Mouse (Mus musculus): ENCODE data around the gene Chmp6. TPM values are rescaled to one million over a fixed set of nuclear protein-coding genes. Genes with fewer than 3 reads are reported as not detected.

Gene Chmp6
- polyA plus RNA-seq, 1 experiment = 50.2 TPM

GRCm38 (mm10) chr11:119916834-119917469, 3.7 kb downstream of the Chmp6 start:
- DNase-seq = no peak
- WGBS = 62% methylated on average over 21 of the region's 21 CpGs
- no peak for TF ChIP-seq CTCF (IDR thresholded peaks at IDR 0.05; ENCODE audit: insufficient read depth, low read length)
- no peak for TF ChIP-seq POLR2A (IDR thresholded peaks at IDR 0.05; ENCODE audit: borderline replicate concordance, extremely low read depth, low read depth, low read length)
- Histone ChIP-seq H3K4me1 (ENCODE audit: control insufficient read depth, insufficient read depth, low read length) (peaks cover 31% of the 10 kb centered on the region), H3K4me3 (replicated peaks; ENCODE audit: extremely low read depth, low read depth, low read length) (no peak overlapping the region)

DNA sequence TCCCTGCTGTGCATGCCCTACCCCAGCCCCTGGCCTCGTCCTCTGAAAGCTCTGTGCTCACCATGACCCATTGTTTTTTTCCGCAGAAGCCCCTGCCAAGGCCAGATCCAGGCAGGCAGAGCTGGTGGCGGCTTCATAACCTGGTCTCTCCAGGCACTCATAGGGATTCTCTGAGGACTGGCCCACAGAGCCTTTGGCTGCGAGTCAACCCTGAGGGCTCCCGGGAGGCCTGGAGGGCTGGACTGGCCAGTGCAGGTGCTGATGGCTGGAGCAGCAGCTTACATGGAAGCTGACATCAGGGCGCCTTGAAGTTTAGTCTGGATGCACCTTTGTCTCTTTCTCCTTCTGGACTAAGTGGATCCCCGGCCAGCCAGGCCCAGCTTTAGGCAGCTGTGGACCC, 5.3 kb downstream of the Chmp6 start:
- no peak overlapping the region for H3K4me3 ChIP-seq (replicated peaks; ENCODE audit: extremely low read depth, low read depth, low read length)

DNA sequence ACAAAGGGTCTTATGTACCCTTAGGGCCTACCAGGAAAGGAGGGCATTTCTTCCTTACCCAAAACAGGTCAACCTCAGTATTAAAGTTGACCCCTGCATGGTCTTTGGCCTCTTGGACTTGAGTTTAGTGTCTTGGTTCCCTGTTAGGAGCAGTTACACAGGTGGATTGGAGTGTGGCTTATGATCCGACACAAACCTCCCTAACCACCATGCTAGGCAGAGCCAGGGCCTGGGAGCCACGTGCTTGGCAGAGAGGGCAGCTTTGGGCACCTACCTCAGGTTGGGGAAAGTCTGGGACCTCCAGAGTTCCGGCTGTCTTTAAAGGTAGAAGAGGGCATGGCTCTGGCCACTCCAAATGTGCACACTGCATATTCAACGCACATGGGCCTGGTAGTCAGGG, 6.2 kb downstream of the Chmp6 start:
- 96% methylated on average over 4 of the region's 4 CpGs for WGBS
- H3K4me3 ChIP-seq (replicated peaks; ENCODE audit: extremely low read depth, low read depth, low read length) = no peak overlapping the region
- H3K4me1 ChIP-seq (ENCODE audit: control insufficient read depth, insufficient read depth, low read length) = peaks cover 25% of the 10 kb centered on the region
- no peak for DNase-seq
- TF ChIP-seq POLR2A (IDR thresholded peaks at IDR 0.05; ENCODE audit: borderline replicate concordance, extremely low read depth, low read depth, low read length) (no peak), CTCF (IDR thresholded peaks at IDR 0.05; ENCODE audit: insufficient read depth, low read length) (no peak)

More for the DNA sequence above, 5.3 kb downstream of the Chmp6 start:
- 88% methylated on average over 7 of the region's 7 CpGs for WGBS
- no peak for DNase-seq
- peaks cover 28% of the 10 kb centered on the region for H3K4me1 ChIP-seq (ENCODE audit: control insufficient read depth, insufficient read depth, low read length)
- TF ChIP-seq CTCF (IDR thresholded peaks at IDR 0.05; ENCODE audit: insufficient read depth, low read length) = no peak
- no peak for TF ChIP-seq POLR2A (IDR thresholded peaks at IDR 0.05; ENCODE audit: borderline replicate concordance, extremely low read depth, low read depth, low read length)

GRCm38 (mm10) chr11:119919897-119920296, 6.7 kb downstream of the Chmp6 start:
- no peak overlapping the region for H3K4me3 ChIP-seq (replicated peaks; ENCODE audit: extremely low read depth, low read depth, low read length)
- H3K4me1 ChIP-seq (ENCODE audit: control insufficient read depth, insufficient read depth, low read length) = peaks cover 20% of the 10 kb centered on the region
- TF ChIP-seq CTCF (IDR thresholded peaks at IDR 0.05; ENCODE audit: insufficient read depth, low read length) (peak; percentile 79), POLR2A (IDR thresholded peaks at IDR 0.05; ENCODE audit: borderline replicate concordance, extremely low read depth, low read depth, low read length) (no peak)
- DNase-seq = peak; percentile 67
- 67% methylated on average over 8 of the region's 8 CpGs for WGBS

DNA sequence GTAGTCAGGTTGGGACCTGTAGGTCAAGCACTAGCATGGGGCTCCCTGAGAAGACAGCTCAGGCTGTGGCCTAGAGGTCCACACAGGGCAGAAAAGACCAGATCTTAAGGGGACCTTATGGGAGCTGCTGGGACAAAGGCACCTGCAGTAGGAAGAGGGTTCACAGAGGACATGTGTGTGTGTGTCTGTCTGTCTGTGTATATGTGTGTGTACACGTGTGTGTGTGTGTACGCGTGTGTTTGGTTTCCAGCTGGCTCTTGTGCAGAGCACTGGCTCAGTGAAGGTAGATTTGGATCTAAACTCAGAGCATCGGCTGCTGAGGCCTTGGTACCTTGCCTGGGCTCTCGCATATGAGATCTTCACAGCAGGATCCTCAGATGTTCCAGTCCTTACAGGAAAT, 7.4 kb downstream of the Chmp6 start:
- no peak for DNase-seq
- Histone ChIP-seq H3K4me3 (replicated peaks; ENCODE audit: extremely low read depth, low read depth, low read length) (no peak overlapping the region), H3K4me1 (ENCODE audit: control insufficient read depth, insufficient read depth, low read length) (peaks cover 14% of the 10 kb centered on the region)
- WGBS = 74% methylated on average over 5 of the region's 5 CpGs
- TF ChIP-seq CTCF (IDR thresholded peaks at IDR 0.05; ENCODE audit: insufficient read depth, low read length) (no peak), POLR2A (IDR thresholded peaks at IDR 0.05; ENCODE audit: borderline replicate concordance, extremely low read depth, low read depth, low read length) (no peak)

DNA sequence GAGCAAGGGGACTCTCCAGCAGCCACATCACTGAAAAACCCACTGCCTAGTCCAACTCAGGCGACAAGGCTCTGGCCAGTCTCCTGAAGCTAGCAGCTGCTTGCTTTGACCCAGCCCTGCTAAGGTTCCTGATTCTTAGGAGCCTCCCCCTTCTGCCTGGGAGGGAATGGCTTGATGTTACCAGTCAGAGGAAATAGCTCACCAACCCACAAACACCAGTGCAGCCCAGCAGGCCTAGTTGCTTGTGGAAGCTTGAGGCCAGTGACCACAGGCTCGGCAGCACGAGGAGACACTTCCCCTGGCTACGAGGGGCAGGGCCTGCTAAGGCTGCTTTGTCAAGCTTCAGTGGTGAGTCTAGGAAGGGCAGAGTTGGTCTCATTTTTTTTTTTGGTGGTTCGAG, 11.9 kb downstream of the Chmp6 start:
- H3K4me1 ChIP-seq (ENCODE audit: control insufficient read depth, insufficient read depth, low read length) = no peaks in the 10 kb centered on the region
- H3K4me3 ChIP-seq (replicated peaks; ENCODE audit: extremely low read depth, low read depth, low read length) = no peak overlapping the region
- TF ChIP-seq POLR2A (IDR thresholded peaks at IDR 0.05; ENCODE audit: borderline replicate concordance, extremely low read depth, low read depth, low read length) (no peak), CTCF (IDR thresholded peaks at IDR 0.05; ENCODE audit: insufficient read depth, low read length) (no peak)
- no peak for DNase-seq
- WGBS = 75% methylated on average over 5 of the region's 5 CpGs

- no peaks in the 10 kb centered on the region for H3K4me1 ChIP-seq (ENCODE audit: control insufficient read depth, insufficient read depth, low read length)
- no peak overlapping the region for H3K4me3 ChIP-seq (replicated peaks; ENCODE audit: extremely low read depth, low read depth, low read length)
- 69% methylated on average over 5 of the region's 5 CpGs for WGBS
- no peak for DNase-seq
- TF ChIP-seq CTCF (IDR thresholded peaks at IDR 0.05; ENCODE audit: insufficient read depth, low read length) = no peak
- TF ChIP-seq POLR2A (IDR thresholded peaks at IDR 0.05; ENCODE audit: borderline replicate concordance, extremely low read depth, low read depth, low read length) = no peak
These were observed 13.5 kb downstream of the Chmp6 start for GRCm38 (mm10) chr11:119926762-119927161.

- no peaks in the 10 kb centered on the region for H3K4me1 ChIP-seq (ENCODE audit: control insufficient read depth, insufficient read depth, low read length)
- 23% methylated on average over 16 of the region's 16 CpGs for WGBS
- H3K4me3 ChIP-seq (replicated peaks; ENCODE audit: extremely low read depth, low read depth, low read length) = peak overlapping the region; percentile 56
- peak; percentile 35 for DNase-seq
- TF ChIP-seq CTCF (IDR thresholded peaks at IDR 0.05; ENCODE audit: insufficient read depth, low read length) (no peak), POLR2A (IDR thresholded peaks at IDR 0.05; ENCODE audit: borderline replicate concordance, extremely low read depth, low read depth, low read length) (no peak)
These were observed 14.9 kb downstream of the Chmp6 start for GRCm38 (mm10) chr11:119928023-119928681.

DNA sequence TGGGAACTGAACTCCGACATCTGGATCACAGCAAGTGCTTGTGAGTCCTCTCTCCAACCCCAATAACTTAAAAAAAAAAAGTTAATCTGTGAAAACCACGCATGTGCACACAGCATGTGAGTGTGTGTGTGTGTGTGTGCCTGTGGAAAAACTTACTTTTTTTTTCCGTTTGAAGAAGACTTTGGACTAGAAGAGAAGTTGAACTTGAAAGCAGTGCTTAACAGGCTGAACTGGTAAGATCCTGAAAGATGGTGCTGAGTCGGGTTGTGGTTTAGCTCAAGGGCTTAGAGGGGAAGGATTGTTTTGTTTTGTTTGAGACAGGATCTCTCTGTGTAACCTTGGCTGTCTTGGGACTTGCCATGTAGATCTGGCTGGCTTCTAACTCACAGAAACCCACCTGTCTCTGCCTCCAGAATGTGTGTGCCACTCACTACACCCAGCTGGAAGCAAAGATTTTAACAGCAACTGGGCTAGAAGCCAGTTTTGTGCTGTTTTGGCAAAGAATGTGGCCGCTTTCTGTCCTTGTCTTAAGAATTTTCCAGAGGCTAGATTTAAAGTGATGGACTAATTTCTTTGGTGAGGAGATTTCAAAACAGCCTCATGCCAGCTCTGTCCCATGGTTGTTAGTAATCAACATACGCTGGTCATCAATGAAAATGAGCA, 16.5 kb downstream of the Chmp6 start:
- WGBS = 67% methylated on average over 6 of the region's 6 CpGs
- Histone ChIP-seq H3K4me3 (replicated peaks; ENCODE audit: extremely low read depth, low read depth, low read length) (no peak overlapping the region), H3K4me1 (ENCODE audit: control insufficient read depth, insufficient read depth, low read length) (no peaks in the 10 kb centered on the region)
- no peak for DNase-seq
- TF ChIP-seq CTCF (IDR thresholded peaks at IDR 0.05; ENCODE audit: insufficient read depth, low read length) (no peak), POLR2A (IDR thresholded peaks at IDR 0.05; ENCODE audit: borderline replicate concordance, extremely low read depth, low read depth, low read length) (no peak)
